Mouse (Mus musculus): ENCODE data around the gene Foxp1. TPM values are rescaled to one million over a fixed set of nuclear protein-coding genes. Genes with fewer than 3 reads are reported as not detected.

Gene Foxp1
- polyA plus RNA-seq, 1 experiment from 2014 or later, result 88.1 TPM

- Histone ChIP-seq H3K27me3 (ENCODE audit: control insufficient read depth, insufficient read depth, low read length) (no peaks in the 10 kb centered on the region), H3K4me1 (ENCODE audit: control insufficient read depth in 2 of 2, insufficient read depth in 2 of 2, low read length in 2 of 2) (peaks cover 27 to 71% of the 10 kb centered on the region in 2 experiments), H3K9me3 (ENCODE audit: control insufficient read depth, low read length) (no peaks in the 10 kb centered on the region), H3K27ac (replicated peaks in 1 of 2; ENCODE audit: control insufficient read depth in 1 of 2, insufficient read depth in 1 of 2, low read depth in 2 of 2, low read length in 2 of 2) (peak overlapping the region; percentile 91 to 92), H3K4me2 (ENCODE audit: low read length) (peak overlapping the region; percentile 77), H3K9ac (ENCODE audit: low read length) (peak overlapping the region; percentile 80), H3K36me3 (ENCODE audit: control insufficient read depth, insufficient read depth, low read length) (peaks cover 7% of the 10 kb centered on the region), H3K4me3 (ENCODE audit: control insufficient read depth in 1 of 2, insufficient read depth in 1 of 2, low read depth in 1 of 2, low read length in 2 of 2) (peak overlapping the region; percentile 42 to 51)
- ATAC-seq (ENCODE audit: insufficient number of reproducible peaks, insufficient read depth, low FRiP score, low read depth), result no peak
- WGBS, result 12% methylated on average over 13 of the region's 13 CpGs
Measured at GRCm38 (mm10) chr6:99205587-99206436, 316.7 kb downstream of the Foxp1 start.

DNA sequence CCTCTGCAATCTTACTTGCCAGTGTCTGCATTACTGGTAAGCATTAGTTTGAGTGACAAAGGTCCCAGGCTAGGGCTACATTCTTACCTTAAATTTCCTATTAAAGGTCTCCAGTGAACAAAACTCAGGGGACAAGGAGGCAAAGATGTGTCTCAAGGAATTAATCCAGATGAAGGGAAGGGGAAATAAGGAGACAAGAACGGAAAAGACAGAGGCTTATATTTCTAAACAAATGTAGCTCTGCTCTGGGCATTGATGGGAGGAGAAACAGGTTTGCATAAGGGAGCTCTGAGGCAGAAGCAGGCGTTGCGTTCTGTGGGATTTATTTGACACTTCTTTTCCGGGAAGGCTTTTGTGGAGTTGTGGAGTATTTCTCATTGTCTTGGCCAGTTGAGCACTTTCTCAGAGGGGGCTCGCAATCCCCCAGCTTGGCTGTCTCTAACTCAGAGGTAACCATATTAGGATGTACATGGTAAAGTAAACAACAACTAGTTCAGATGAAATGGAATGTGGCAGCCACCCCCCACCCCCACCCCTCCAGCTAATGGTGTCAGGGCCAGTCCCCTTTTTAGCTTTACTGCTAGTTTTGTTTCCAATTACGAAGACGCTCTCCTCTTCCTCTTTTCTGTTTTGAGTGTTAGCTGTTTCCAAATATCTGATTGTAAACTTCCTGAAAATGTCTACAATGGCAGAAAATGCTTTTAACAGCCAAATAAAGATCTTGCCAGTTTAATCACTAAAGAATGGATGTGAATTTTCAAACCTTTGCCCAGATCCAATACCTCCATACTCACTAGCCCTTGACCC lies 317.5 kb downstream of the Foxp1 start:
- peak overlapping the region; percentile 80 for H3K9ac ChIP-seq (ENCODE audit: low read length)
- H3K4me1 ChIP-seq (ENCODE audit: control insufficient read depth in 2 of 2, insufficient read depth in 2 of 2, low read length in 2 of 2), result peaks cover 28 to 77% of the 10 kb centered on the region in 2 experiments
- peak overlapping the region; percentile 77 for H3K4me2 ChIP-seq (ENCODE audit: low read length)
- H3K9me3 ChIP-seq (ENCODE audit: control insufficient read depth, low read length), result no peaks in the 10 kb centered on the region
- H3K27me3 ChIP-seq (ENCODE audit: control insufficient read depth, insufficient read depth, low read length), result no peaks in the 10 kb centered on the region
- peak overlapping the region; percentile 91 to 92 for H3K27ac ChIP-seq (replicated peaks in 1 of 2; ENCODE audit: control insufficient read depth in 1 of 2, insufficient read depth in 1 of 2, low read depth in 2 of 2, low read length in 2 of 2)
- H3K36me3 ChIP-seq (ENCODE audit: control insufficient read depth, insufficient read depth, low read length), result peaks cover 7% of the 10 kb centered on the region
- WGBS, result 4% methylated on average over 7 of the region's 7 CpGs
- peak overlapping the region; percentile 51 to 61 for H3K4me3 ChIP-seq (ENCODE audit: control insufficient read depth in 1 of 2, insufficient read depth in 1 of 2, low read depth in 1 of 2, low read length in 2 of 2)
- no peak for ATAC-seq (ENCODE audit: insufficient number of reproducible peaks, insufficient read depth, low FRiP score, low read depth)

DNA sequence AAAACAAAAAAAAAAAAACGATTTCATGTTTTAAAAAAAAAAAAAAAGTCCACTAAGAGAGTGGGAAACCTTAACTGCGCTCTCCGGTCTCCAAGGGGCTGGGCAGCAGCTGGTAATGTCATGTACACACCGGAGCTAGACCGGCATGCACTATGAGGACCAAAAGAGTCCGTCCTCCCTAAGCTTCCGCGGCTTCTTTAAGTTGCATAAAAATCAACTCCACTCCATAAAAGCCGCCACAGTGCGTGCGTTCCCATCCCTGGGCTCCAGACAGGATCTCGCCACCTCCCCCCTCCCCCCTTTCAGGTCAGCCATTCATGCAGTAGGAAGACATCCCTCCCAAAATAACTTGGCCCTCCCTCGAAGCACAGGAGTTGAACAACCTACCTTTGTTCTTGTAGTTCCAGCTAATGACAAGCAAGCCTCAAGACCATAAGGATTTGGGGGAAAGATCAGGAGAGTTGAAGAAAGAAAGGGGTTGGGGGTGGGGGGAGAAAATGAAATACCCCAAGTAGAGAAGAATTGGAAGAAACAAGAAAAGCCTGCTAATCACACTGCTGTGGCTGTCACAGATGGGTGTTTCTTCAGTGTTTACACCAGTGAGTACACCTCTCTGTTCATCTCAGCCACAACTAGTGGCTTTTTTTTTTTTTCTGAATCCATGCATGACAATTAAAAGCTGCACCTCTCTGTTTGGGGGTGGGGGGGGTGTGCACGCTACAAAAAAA lies 318.3 kb downstream of the Foxp1 start:
- H3K27me3 ChIP-seq (ENCODE audit: control insufficient read depth, insufficient read depth, low read length), result no peaks in the 10 kb centered on the region
- H3K9ac ChIP-seq (ENCODE audit: low read length), result peak overlapping the region; percentile 80
- ATAC-seq (ENCODE audit: insufficient number of reproducible peaks, insufficient read depth, low FRiP score, low read depth), result no peak
- WGBS, result 5% methylated on average over 14 of the region's 14 CpGs
- peak overlapping the region; percentile 91 to 92 for H3K27ac ChIP-seq (replicated peaks in 1 of 2; ENCODE audit: control insufficient read depth in 1 of 2, insufficient read depth in 1 of 2, low read depth in 2 of 2, low read length in 2 of 2)
- peaks cover 33 to 82% of the 10 kb centered on the region in 2 experiments for H3K4me1 ChIP-seq (ENCODE audit: control insufficient read depth in 2 of 2, insufficient read depth in 2 of 2, low read length in 2 of 2)
- H3K9me3 ChIP-seq (ENCODE audit: control insufficient read depth, low read length), result no peaks in the 10 kb centered on the region
- peak overlapping the region; percentile 51 to 61 for H3K4me3 ChIP-seq (ENCODE audit: control insufficient read depth in 1 of 2, insufficient read depth in 1 of 2, low read depth in 1 of 2, low read length in 2 of 2)
- H3K36me3 ChIP-seq (ENCODE audit: control insufficient read depth, insufficient read depth, low read length), result peaks cover 7% of the 10 kb centered on the region
- H3K4me2 ChIP-seq (ENCODE audit: low read length), result peak overlapping the region; percentile 77

GRCm38 (mm10) chr6:99203231-99203630 lies 319.3 kb downstream of the Foxp1 start:
- peaks cover 37 to 91% of the 10 kb centered on the region in 2 experiments for H3K4me1 ChIP-seq (ENCODE audit: control insufficient read depth in 2 of 2, insufficient read depth in 2 of 2, low read length in 2 of 2)
- H3K27ac ChIP-seq (replicated peaks in 1 of 2; ENCODE audit: control insufficient read depth in 1 of 2, insufficient read depth in 1 of 2, low read depth in 2 of 2, low read length in 2 of 2), result peak overlapping the region; percentile 65 to 92
- WGBS, result 21% methylated on average over 11 of the region's 11 CpGs
- no peaks in the 10 kb centered on the region for H3K9me3 ChIP-seq (ENCODE audit: control insufficient read depth, low read length)
- H3K4me3 ChIP-seq (ENCODE audit: control insufficient read depth in 1 of 2, insufficient read depth in 1 of 2, low read depth in 1 of 2, low read length in 2 of 2), result peak overlapping the region; percentile 51
- H3K4me2 ChIP-seq (ENCODE audit: low read length), result peak overlapping the region; percentile 77
- ATAC-seq (ENCODE audit: insufficient number of reproducible peaks, insufficient read depth, low FRiP score, low read depth), result no peak
- no peaks in the 10 kb centered on the region for H3K27me3 ChIP-seq (ENCODE audit: control insufficient read depth, insufficient read depth, low read length)
- peaks cover 3% of the 10 kb centered on the region for H3K36me3 ChIP-seq (ENCODE audit: control insufficient read depth, insufficient read depth, low read length)
- peak overlapping the region; percentile 80 for H3K9ac ChIP-seq (ENCODE audit: low read length)

GRCm38 (mm10) chr6:99202781-99203180 lies 319.7 kb downstream of the Foxp1 start:
- Histone ChIP-seq H3K9ac (ENCODE audit: low read length) (peak overlapping the region; percentile 80), H3K27ac (replicated peaks in 1 of 2; ENCODE audit: control insufficient read depth in 1 of 2, insufficient read depth in 1 of 2, low read depth in 2 of 2, low read length in 2 of 2) (peak overlapping the region; percentile 65 to 92), H3K4me3 (ENCODE audit: control insufficient read depth in 1 of 2, insufficient read depth in 1 of 2, low read depth in 1 of 2, low read length in 2 of 2) (peak overlapping the region; percentile 51), H3K36me3 (ENCODE audit: control insufficient read depth, insufficient read depth, low read length) (no peaks in the 10 kb centered on the region), H3K27me3 (ENCODE audit: control insufficient read depth, insufficient read depth, low read length) (no peaks in the 10 kb centered on the region), H3K4me1 (ENCODE audit: control insufficient read depth in 2 of 2, insufficient read depth in 2 of 2, low read length in 2 of 2) (peaks cover 38 to 91% of the 10 kb centered on the region in 2 experiments), H3K9me3 (ENCODE audit: control insufficient read depth, low read length) (no peaks in the 10 kb centered on the region), H3K4me2 (ENCODE audit: low read length) (peak overlapping the region; percentile 77)
- no peak for ATAC-seq (ENCODE audit: insufficient number of reproducible peaks, insufficient read depth, low FRiP score, low read depth)
- WGBS, result 71% methylated on average over 4 of the region's 4 CpGs

GRCm38 (mm10) chr6:99201271-99201705 lies 321.2 kb downstream of the Foxp1 start:
- Histone ChIP-seq H3K4me3 (ENCODE audit: control insufficient read depth in 1 of 2, insufficient read depth in 1 of 2, low read depth in 1 of 2, low read length in 2 of 2) (0 out of 4 replicates have a peak overlapping the region, but pooled peaks of 1 of the 2 experiments have one; percentile 1), H3K9ac (ENCODE audit: low read length) (peak overlapping the region; percentile 62), H3K36me3 (ENCODE audit: control insufficient read depth, insufficient read depth, low read length) (no peaks in the 10 kb centered on the region), H3K27me3 (ENCODE audit: control insufficient read depth, insufficient read depth, low read length) (no peaks in the 10 kb centered on the region), H3K9me3 (ENCODE audit: control insufficient read depth, low read length) (no peaks in the 10 kb centered on the region), H3K27ac (replicated peaks in 1 of 2; ENCODE audit: control insufficient read depth in 1 of 2, insufficient read depth in 1 of 2, low read depth in 2 of 2, low read length in 2 of 2) (peak overlapping the region; percentile 89 to 95), H3K4me2 (ENCODE audit: low read length) (peak overlapping the region; percentile 59), H3K4me1 (ENCODE audit: control insufficient read depth in 2 of 2, insufficient read depth in 2 of 2, low read length in 2 of 2) (peaks cover 38 to 91% of the 10 kb centered on the region in 2 experiments)
- WGBS, result 11% methylated on average over 4 of the region's 4 CpGs
- ATAC-seq (ENCODE audit: insufficient number of reproducible peaks, insufficient read depth, low FRiP score, low read depth), result no peak

DNA sequence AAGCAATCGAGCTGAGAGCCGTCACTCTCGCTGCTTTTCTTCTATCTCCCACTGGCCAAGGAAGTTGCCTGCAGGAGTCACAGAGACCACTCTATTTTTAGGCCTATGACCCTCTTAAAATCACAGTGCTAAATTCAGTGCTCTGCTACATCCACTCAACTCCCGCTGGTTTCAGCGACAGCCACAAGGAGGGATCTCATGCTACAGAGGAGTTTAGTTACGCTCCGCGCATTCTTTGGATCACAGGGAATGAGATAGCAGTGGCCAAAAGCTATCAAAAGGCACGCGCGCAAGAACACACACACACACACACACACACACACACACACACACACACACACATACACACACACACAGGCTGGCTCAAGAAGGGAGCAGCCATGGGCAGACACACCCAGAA lies 321.9 kb downstream of the Foxp1 start:
- ATAC-seq (ENCODE audit: insufficient number of reproducible peaks, insufficient read depth, low FRiP score, low read depth), result peak; percentile 75
- H3K4me1 ChIP-seq (ENCODE audit: control insufficient read depth in 2 of 2, insufficient read depth in 2 of 2, low read length in 2 of 2), result peaks cover 33 to 86% of the 10 kb centered on the region in 2 experiments
- no peaks in the 10 kb centered on the region for H3K9me3 ChIP-seq (ENCODE audit: control insufficient read depth, low read length)
- H3K9ac ChIP-seq (ENCODE audit: low read length), result peak overlapping the region; percentile 62
- H3K27ac ChIP-seq (replicated peaks in 1 of 2; ENCODE audit: control insufficient read depth in 1 of 2, insufficient read depth in 1 of 2, low read depth in 2 of 2, low read length in 2 of 2), result peak overlapping the region; percentile 89 to 95
- H3K36me3 ChIP-seq (ENCODE audit: control insufficient read depth, insufficient read depth, low read length), result no peaks in the 10 kb centered on the region
- no peaks in the 10 kb centered on the region for H3K27me3 ChIP-seq (ENCODE audit: control insufficient read depth, insufficient read depth, low read length)
- 0 out of 4 replicates have a peak overlapping the region, but pooled peaks of 1 of the 2 experiments have one; percentile 1 for H3K4me3 ChIP-seq (ENCODE audit: control insufficient read depth in 1 of 2, insufficient read depth in 1 of 2, low read depth in 1 of 2, low read length in 2 of 2)
- H3K4me2 ChIP-seq (ENCODE audit: low read length), result peak overlapping the region; percentile 59
- 3% methylated on average over 11 of the region's 11 CpGs for WGBS

Measured in heart, embryonic 14.5 days (tissue).